Mouse (Mus musculus) embryonic facial prominence, embryonic 15.5 days (tissue): ENCODE measurements at regions not wholly inside any gene's neighbourhood (a gene's known extent, or its start where the extent isn't known, plus 50 kb on each side); places are given as distances from the start of the nearest gene placed in this dataset.

ENCODE experiments used
- ATAC-seq: fragments of 200-750 bp; cut with Nextera tagmentation; 2 replicates; pipeline ENCODE4 v1.8.0; 2017; ENCODE audit warnings: low read depth, moderate TSS enrichment; ENCODE audit not compliant: insufficient number of reproducible peaks, low FRiP score, low TSS enrichment
- H3K27ac ChIP-seq: fragments of 300-500 bp; sonication (generic); replicated peaks from 2 replicates; pipeline ENCODE4 v1.5.1; 2015; ENCODE audit warnings: mild to moderate bottlenecking, inconsistent platforms
- H3K27me3 ChIP-seq: fragments of 300-500 bp; sonication (generic); 2 replicates; pipeline ENCODE4 v1.6.1; 2015; ENCODE audit warnings: inconsistent platforms
- H3K36me3 ChIP-seq: fragments of 300-500 bp; sonication (generic); 2 replicates; pipeline ENCODE4 v1.6.1; 2015; ENCODE audit warnings: mild to moderate bottlenecking, inconsistent platforms
- H3K4me1 ChIP-seq: fragments of 300-500 bp; sonication (generic); 2 replicates; pipeline ENCODE4 v1.6.1; 2015; ENCODE audit warnings: inconsistent platforms
- H3K4me2 ChIP-seq: fragments of 300-500 bp; sonication (generic); replicated peaks from 2 replicates; pipeline ENCODE4 v1.6.1; 2015; ENCODE audit warnings: mild to moderate bottlenecking, inconsistent platforms
- H3K4me3 ChIP-seq: fragments of 300-500 bp; sonication (generic); replicated peaks from 2 replicates; pipeline ENCODE4 v1.5.1; 2015; ENCODE audit warnings: mild to moderate bottlenecking, inconsistent platforms
- H3K9ac ChIP-seq: fragments of 300-500 bp; sonication (generic); 2 replicates; pipeline ENCODE4 v1.6.1; 2015; ENCODE audit warnings: inconsistent platforms
- H3K9me3 ChIP-seq: fragments of 300-500 bp; sonication (generic); replicated peaks from 2 replicates; pipeline ENCODE4 v1.6.1; 2016; ENCODE audit warnings: inconsistent platforms
- WGBS: fragments of 180-500 bp; shearing (Covaris S2); methylation state at CpG from one replicate; pipeline ENCODE4 v1.1.7; 2015; 5-methylcytosine and 5-hydroxymethylcytosine counted together

GRCm38 (mm10) chr3:136442099-136442498 is 116.2 kb upstream of the Bank1 start:
- ATAC-seq = no peak
- no peak overlapping the region for H3K4me2 ChIP-seq
- H3K36me3 ChIP-seq = no peaks in the 10 kb centered on the region
- H3K27me3 ChIP-seq = no peaks in the 10 kb centered on the region
- 75% methylated on average over 2 of the region's 2 CpGs for WGBS
- H3K9ac ChIP-seq = no peak overlapping the region
- no peaks in the 10 kb centered on the region for H3K9me3 ChIP-seq
- no peaks in the 10 kb centered on the region for H3K4me1 ChIP-seq
- H3K4me3 ChIP-seq = no peak overlapping the region
- no peak overlapping the region for H3K27ac ChIP-seq

- Histone ChIP-seq H3K27me3 (no peaks in the 10 kb centered on the region), H3K36me3 (no peaks in the 10 kb centered on the region), H3K4me3 (no peak overlapping the region), H3K27ac (no peak overlapping the region), H3K9me3 (no peaks in the 10 kb centered on the region), H3K9ac (no peak overlapping the region), H3K4me2 (no peak overlapping the region), H3K4me1 (no peaks in the 10 kb centered on the region)
- 59% methylated on average over 7 of the region's 7 CpGs for WGBS
- ATAC-seq = no peak
Observed at GRCm38 (mm10) chr3:136439907-136440645, 114.2 kb upstream of the Bank1 start.

GRCm38 (mm10) chr3:136439350-136439749 is 113.5 kb upstream of the Bank1 start:
- H3K4me3 ChIP-seq = no peak overlapping the region
- no peak overlapping the region for H3K4me2 ChIP-seq
- H3K9ac ChIP-seq = no peak overlapping the region
- H3K4me1 ChIP-seq = no peaks in the 10 kb centered on the region
- no peaks in the 10 kb centered on the region for H3K27me3 ChIP-seq
- no peaks in the 10 kb centered on the region for H3K9me3 ChIP-seq
- 85% methylated on average over 5 of the region's 5 CpGs for WGBS
- no peaks in the 10 kb centered on the region for H3K36me3 ChIP-seq
- H3K27ac ChIP-seq = no peak overlapping the region
- no peak for ATAC-seq

GRCm38 (mm10) chr3:136434407-136434806 is 108.5 kb upstream of the Bank1 start:
- H3K9me3 ChIP-seq = no peaks in the 10 kb centered on the region
- ATAC-seq = no peak
- no peaks in the 10 kb centered on the region for H3K27me3 ChIP-seq
- H3K4me2 ChIP-seq = no peak overlapping the region
- H3K36me3 ChIP-seq = no peaks in the 10 kb centered on the region
- H3K9ac ChIP-seq = no peak overlapping the region
- H3K4me1 ChIP-seq = no peaks in the 10 kb centered on the region
- no peak overlapping the region for H3K27ac ChIP-seq
- H3K4me3 ChIP-seq = no peak overlapping the region
- WGBS = 33% methylated on average over 5 of the region's 5 CpGs

GRCm38 (mm10) chr3:136432072-136432471 is 106.2 kb upstream of the Bank1 start:
- H3K9ac ChIP-seq = no peak overlapping the region
- H3K36me3 ChIP-seq = no peaks in the 10 kb centered on the region
- no peak overlapping the region for H3K27ac ChIP-seq
- ATAC-seq = no peak
- no peaks in the 10 kb centered on the region for H3K27me3 ChIP-seq
- 68% methylated on average over 3 of the region's 3 CpGs for WGBS
- no peaks in the 10 kb centered on the region for H3K9me3 ChIP-seq
- no peaks in the 10 kb centered on the region for H3K4me1 ChIP-seq
- H3K4me2 ChIP-seq = no peak overlapping the region
- no peak overlapping the region for H3K4me3 ChIP-seq

GRCm38 (mm10) chr3:136427427-136427826 is 101.6 kb upstream of the Bank1 start:
- Histone ChIP-seq H3K9ac (no peak overlapping the region), H3K4me3 (no peak overlapping the region), H3K4me1 (no peaks in the 10 kb centered on the region), H3K9me3 (no peaks in the 10 kb centered on the region), H3K27ac (no peak overlapping the region), H3K4me2 (no peak overlapping the region), H3K36me3 (no peaks in the 10 kb centered on the region), H3K27me3 (no peaks in the 10 kb centered on the region)
- WGBS = 90% methylated on average over 2 of the region's 2 CpGs
- no peak for ATAC-seq

- no peaks in the 10 kb centered on the region for H3K27me3 ChIP-seq
- no peak overlapping the region for H3K4me2 ChIP-seq
- H3K4me1 ChIP-seq = no peaks in the 10 kb centered on the region
- no peak overlapping the region for H3K27ac ChIP-seq
- H3K9me3 ChIP-seq = no peaks in the 10 kb centered on the region
- no peaks in the 10 kb centered on the region for H3K36me3 ChIP-seq
- ATAC-seq = no peak
- H3K4me3 ChIP-seq = no peak overlapping the region
- WGBS = 65% methylated on average over 8 of the region's 8 CpGs
- no peak overlapping the region for H3K9ac ChIP-seq
Observed at GRCm38 (mm10) chr3:136426539-136427194, 100.8 kb upstream of the Bank1 start.

- H3K36me3 ChIP-seq = no peaks in the 10 kb centered on the region
- H3K4me3 ChIP-seq = no peak overlapping the region
- H3K9me3 ChIP-seq = no peaks in the 10 kb centered on the region
- H3K27me3 ChIP-seq = no peaks in the 10 kb centered on the region
- no peak overlapping the region for H3K27ac ChIP-seq
- WGBS = 81% methylated on average over 10 of the region's 10 CpGs
- no peak for ATAC-seq
- H3K9ac ChIP-seq = no peak overlapping the region
- no peaks in the 10 kb centered on the region for H3K4me1 ChIP-seq
- H3K4me2 ChIP-seq = no peak overlapping the region
Observed at GRCm38 (mm10) chr3:136421969-136422614, 96.2 kb upstream of the Bank1 start.

GRCm38 (mm10) chr3:136405606-136406005 is 79.7 kb upstream of the Bank1 start:
- Histone ChIP-seq H3K4me2 (no peak overlapping the region), H3K36me3 (no peaks in the 10 kb centered on the region), H3K4me3 (no peak overlapping the region), H3K27me3 (no peaks in the 10 kb centered on the region), H3K27ac (no peak overlapping the region), H3K9ac (no peak overlapping the region), H3K9me3 (no peaks in the 10 kb centered on the region), H3K4me1 (no peaks in the 10 kb centered on the region)
- ATAC-seq = no peak
- WGBS = 66% methylated on average over 8 of the region's 8 CpGs

GRCm38 (mm10) chr3:136383282-136383681 is 57.4 kb upstream of the Bank1 start:
- no peak overlapping the region for H3K4me3 ChIP-seq
- ATAC-seq = no peak
- no peaks in the 10 kb centered on the region for H3K36me3 ChIP-seq
- H3K9me3 ChIP-seq = no peaks in the 10 kb centered on the region
- H3K27ac ChIP-seq = no peak overlapping the region
- H3K9ac ChIP-seq = no peak overlapping the region
- H3K4me2 ChIP-seq = no peak overlapping the region
- WGBS = 84% methylated on average over 4 of the region's 4 CpGs
- H3K4me1 ChIP-seq = no peaks in the 10 kb centered on the region
- H3K27me3 ChIP-seq = no peaks in the 10 kb centered on the region

GRCm38 (mm10) chr3:136380644-136381043 is 54.8 kb upstream of the Bank1 start:
- no peak overlapping the region for H3K4me2 ChIP-seq
- WGBS = 57% methylated on average over 7 of the region's 7 CpGs
- H3K9ac ChIP-seq = no peak overlapping the region
- no peaks in the 10 kb centered on the region for H3K4me1 ChIP-seq
- H3K4me3 ChIP-seq = no peak overlapping the region
- H3K36me3 ChIP-seq = no peaks in the 10 kb centered on the region
- no peak for ATAC-seq
- no peaks in the 10 kb centered on the region for H3K27me3 ChIP-seq
- no peak overlapping the region for H3K27ac ChIP-seq
- H3K9me3 ChIP-seq = no peaks in the 10 kb centered on the region
